Mouse (Mus musculus) brain, embryonic 14.5 days (tissue): ENCODE data around the gene Gemin2.

Experiments
- CTCF ChIP-seq: fragments of 200-500 bp; IDR thresholded peaks from 2 replicates; pipeline ENCODE4 v1.5.1; 2012; ENCODE audit warnings: inconsistent platforms, mild to moderate bottlenecking, moderate library complexity, borderline replicate concordance; ENCODE audit not compliant: insufficient read depth, insufficient read length; ENCODE audit errors: extremely low read depth
- POLR2A ChIP-seq: fragments of 200-500 bp; IDR thresholded peaks from 2 replicates; pipeline ENCODE4 v1.6.1; 2012; ENCODE audit warnings: mild to moderate bottlenecking, inconsistent platforms, borderline replicate concordance; ENCODE audit not compliant: poor library complexity, insufficient read depth, insufficient read length, severe bottlenecking; ENCODE audit errors: extremely low read depth

- no peak for TF ChIP-seq POLR2A
- no peak for TF ChIP-seq CTCF
These were observed 1.8 kb upstream of the Gemin2 start for GRCm38 (mm10) chr12:59011275-59011843.
